Mouse (Mus musculus): ENCODE results near the gene Trim2.

Trim2 gene

DNA sequence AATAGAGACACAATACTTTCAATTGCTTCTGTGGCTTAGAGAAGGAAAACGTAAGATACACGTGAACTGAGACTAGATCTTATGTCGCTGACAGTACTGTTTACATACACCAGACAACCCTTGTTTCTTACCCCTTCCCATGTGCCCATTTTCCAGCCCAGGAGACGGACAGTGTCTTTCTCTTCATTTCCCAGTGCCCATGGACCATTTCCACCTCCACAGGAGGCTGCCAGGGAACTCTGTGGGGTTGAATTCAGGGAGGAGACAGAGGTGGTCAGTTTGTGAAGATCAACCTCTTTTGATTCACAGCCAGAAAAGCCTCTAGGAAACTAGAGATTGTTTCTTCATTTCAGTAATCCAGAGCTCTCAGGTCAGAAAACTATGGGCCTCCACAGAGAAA is 5.0 kb downstream of the Trim2 start:
- in situ Hi-C loops (cut with MboI; ENCODE audit: low pct_unique_long_range_greater_than_20kb in 1 of 2, low sequenced_read_pairs in 2 of 2, unreplicated experiment in 1 of 2) = loop anchor here (5.0 to 25.0 kb wide), 4 partner anchors 124 to 489 kb away; no protein-coding TSS in a partner anchor

DNA sequence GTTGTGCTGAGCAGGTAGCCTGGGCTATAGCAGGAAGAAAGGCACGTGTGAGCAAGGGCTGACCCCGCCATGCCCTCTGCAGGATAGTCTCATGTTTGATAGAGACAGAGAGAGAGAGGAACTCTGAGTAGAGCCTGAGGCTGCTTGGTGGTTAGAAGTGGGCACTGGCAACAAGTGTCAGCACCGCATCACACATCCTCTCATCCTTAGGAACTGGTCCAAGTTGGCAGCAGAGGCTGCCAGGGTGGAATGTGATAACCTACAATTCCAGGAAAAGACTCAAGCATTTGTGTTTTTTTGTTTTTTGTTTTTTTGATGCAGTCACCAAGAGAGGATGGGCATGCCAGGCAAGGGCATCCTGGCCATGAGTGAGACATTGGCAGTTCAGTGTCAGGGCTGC is 8.5 kb downstream of the Trim2 start:
- in situ Hi-C loops (cut with MboI; ENCODE audit: low pct_unique_long_range_greater_than_20kb in 1 of 2, low sequenced_read_pairs in 2 of 2, unreplicated experiment in 1 of 2) = no loop called here

DNA sequence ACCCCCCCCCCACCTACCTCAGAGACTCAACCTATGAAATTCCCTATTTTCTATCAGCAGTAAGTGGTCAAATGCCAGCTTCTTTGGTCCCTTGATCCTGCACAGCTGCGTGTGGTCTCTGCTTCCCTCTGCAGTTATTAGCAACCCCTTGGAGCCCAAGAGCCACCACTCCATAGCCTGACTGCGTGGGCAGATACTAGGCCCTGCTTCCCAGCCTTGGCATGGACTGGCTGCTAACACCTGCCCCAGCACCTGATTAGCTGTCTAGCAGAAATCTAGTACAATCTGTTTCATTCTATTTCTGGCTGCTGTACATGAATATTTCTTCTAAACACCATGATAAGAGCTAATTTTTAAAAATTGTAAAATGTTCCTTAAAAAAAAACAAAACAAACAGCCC is 10.0 kb downstream of the Trim2 start:
- in situ Hi-C loops (cut with MboI; ENCODE audit: low pct_unique_long_range_greater_than_20kb in 1 of 2, low sequenced_read_pairs in 2 of 2, unreplicated experiment in 1 of 2) = no loop called here

DNA sequence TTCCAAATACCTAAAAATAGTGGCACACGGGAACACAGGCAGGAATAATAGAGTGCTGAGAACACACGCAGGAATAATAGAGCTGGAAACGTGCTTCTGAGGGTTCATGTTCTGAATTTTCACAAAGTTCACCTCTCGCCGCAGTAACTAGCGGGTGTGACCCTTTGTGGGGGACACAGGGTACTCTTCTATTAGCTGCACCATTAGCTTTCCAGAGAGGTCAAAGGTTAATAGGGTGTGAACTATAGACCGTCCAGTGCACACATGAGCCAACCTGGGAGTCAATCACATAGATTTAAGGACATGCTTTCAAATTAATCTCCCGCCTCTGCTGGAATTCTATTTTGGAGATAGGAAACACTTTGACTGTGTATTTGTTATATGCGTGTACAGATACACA is 11.9 kb downstream of the Trim2 start:
- in situ Hi-C loops (cut with MboI; ENCODE audit: low pct_unique_long_range_greater_than_20kb in 1 of 2, low sequenced_read_pairs in 2 of 2, unreplicated experiment in 1 of 2) = no loop called here

DNA sequence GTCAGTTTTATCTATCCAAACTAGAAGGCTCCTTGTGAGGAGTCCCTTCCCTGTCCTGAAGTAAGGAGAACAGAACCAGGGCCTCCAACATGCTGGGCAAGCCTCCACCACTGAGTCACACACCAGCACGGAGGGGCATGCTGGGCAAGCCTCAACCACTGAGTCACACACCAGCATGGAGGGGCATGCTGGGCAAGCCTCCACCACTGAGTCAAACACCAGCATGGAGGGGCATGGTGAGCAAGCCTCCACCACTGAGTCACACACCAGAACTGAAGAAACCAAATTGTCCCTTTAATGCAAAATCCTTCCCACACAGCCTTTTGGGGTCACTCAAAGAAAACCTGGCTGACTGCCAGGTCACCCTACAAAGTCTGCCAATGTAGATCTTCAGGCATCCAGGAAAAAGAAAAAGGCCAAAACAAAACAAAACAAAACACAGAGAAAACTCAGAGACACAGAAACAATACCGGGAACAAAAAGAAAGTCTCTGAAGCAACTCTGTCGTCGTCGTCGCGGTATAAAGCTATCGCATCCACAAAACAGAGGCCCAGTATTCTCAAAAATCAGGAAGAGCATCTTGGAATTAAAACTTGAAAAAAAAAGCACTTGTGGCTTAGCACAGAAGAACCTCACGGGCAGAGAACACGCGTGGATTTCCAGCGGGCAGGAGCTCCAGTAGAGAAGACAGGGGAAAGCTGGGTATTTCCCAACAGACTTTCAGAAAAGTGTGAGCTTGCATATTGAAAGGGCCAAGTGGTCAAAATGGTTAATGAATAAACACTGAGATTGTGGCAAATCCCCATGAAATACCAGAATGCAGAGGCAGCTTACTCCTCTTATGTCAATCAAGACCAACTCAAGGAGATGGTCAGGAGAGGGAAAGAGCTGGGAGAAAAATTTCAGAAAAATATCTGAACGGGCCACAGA is 12.7 kb downstream of the Trim2 start:
- in situ Hi-C loops (cut with MboI; ENCODE audit: low pct_unique_long_range_greater_than_20kb in 1 of 2, low sequenced_read_pairs in 2 of 2, unreplicated experiment in 1 of 2) = no loop called here

DNA sequence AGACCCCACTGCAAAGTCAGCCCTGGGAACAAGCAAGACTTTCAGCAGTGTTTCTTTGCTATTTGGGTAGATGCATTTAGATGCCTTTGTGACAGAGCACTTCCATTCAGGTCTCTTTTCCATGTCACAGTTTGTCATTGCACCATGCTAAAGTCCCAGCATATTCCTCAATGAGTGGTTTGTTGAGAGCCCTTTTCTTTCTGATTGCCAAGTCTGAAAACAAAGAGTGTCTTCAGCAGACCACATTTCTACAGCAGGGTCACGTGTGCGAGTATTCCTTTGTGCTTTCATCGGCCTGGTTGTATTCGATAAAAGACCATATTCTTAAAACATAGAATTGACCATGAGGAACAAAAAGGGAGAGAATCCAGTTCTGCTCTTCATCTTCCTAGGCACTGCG is 14.4 kb downstream of the Trim2 start:
- in situ Hi-C loops (cut with MboI; ENCODE audit: low pct_unique_long_range_greater_than_20kb in 1 of 2, low sequenced_read_pairs in 2 of 2, unreplicated experiment in 1 of 2) = no loop called here

DNA sequence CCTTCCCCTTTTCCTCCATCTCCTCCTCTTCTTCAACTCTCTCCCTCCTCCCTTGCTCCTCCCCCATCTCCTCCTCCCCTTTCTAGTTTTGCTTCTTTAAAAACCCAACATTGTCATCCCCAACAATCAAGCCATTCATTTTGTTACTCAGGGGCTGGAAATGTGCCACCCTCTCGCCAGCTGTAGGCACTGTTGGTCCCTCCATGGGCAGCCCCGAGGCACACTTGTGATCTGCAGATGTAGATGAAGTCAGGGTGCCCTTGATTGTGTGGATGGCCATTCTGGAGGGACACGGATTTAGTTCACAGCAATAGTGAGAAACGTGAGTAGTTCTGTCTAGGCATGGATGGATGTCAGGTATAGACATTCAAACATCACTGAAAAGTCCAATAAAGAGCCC is 17.7 kb downstream of the Trim2 start:
- in situ Hi-C loops (cut with MboI; ENCODE audit: low pct_unique_long_range_greater_than_20kb in 1 of 2, low sequenced_read_pairs in 2 of 2, unreplicated experiment in 1 of 2) = no loop called here

DNA sequence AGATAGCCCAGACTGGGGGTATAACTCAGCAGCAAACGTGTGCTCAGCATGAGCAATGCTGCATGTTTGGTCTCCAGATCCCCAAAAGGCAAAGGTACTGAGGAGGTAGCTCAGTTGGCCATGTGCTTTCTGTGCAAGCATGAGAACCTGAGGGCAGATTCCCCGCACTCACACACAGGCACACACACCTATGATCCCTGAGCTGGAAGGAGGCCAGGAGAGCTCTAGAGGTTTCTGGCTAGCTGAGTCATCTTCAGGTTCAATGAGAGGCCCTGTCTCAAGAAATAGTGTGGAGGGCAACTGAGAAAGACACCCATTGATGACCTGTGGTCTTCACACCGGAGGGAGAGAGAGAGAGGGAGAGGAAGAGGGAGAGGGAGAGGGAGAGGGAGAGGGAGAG is 19.4 kb downstream of the Trim2 start:
- in situ Hi-C loops (cut with MboI; ENCODE audit: low pct_unique_long_range_greater_than_20kb in 1 of 2, low sequenced_read_pairs in 2 of 2, unreplicated experiment in 1 of 2) = no loop called here

DNA sequence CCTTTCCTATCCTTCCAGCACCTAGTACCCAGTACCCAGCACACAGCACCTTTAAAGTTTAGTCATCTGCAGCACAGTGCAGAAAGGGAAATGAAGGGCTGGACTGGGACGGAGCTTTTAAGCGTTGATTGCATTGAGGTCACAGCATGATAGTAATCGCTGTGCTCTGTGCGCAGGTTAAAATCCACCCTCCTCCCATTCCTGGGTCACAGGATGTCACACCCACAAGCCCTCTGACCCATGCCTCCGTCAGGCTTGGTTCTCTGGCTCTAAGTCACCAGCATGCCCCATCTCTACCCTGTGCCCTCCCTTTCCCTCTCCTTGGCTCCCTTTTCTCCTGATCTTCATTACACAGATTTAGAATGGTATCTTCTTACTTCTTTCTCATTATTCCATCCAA is 20.4 kb downstream of the Trim2 start:
- in situ Hi-C loops (cut with MboI; ENCODE audit: low pct_unique_long_range_greater_than_20kb in 1 of 2, low sequenced_read_pairs in 2 of 2, unreplicated experiment in 1 of 2) = no loop called here

DNA sequence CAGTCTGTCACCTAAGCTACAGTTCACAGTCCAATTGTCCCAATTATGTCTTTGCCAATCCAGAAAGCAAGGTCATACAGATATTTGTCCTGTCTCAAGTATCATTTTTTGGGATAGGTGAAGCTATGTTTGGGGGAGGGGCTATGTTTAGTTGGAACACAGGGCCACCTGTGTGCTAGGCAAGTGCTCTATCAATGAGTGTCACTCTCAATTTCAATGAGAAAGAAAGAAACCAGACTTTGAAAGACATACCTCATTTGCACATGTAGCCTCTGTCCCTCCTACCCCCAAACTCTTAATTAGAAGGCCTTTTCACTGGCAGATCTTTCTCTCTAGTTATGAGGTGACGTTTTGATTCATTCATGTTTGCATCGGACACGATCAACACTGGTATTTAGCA is 21.9 kb downstream of the Trim2 start:
- in situ Hi-C loops (cut with MboI; ENCODE audit: low pct_unique_long_range_greater_than_20kb in 1 of 2, low sequenced_read_pairs in 2 of 2, unreplicated experiment in 1 of 2) = no loop called here

DNA sequence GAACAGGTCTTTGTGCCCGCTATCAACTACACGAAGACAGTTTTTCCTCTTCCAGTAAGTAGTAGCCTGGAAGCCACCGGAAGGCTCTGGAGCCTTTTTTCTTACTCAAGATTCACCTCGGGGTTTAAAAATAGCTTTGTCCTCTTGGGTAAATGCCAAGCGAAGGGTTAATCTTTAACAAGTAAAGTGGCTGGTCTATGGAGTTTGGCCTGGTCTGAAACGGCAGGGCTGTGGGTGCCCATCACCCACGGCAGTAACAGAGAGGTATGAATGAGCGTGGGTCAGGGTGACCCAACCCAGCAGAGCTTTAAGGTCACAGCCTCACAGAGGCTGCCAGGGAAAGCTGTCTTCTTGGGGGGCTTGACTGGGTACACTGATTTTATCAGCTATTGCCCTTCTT is 23.2 kb downstream of the Trim2 start:
- in situ Hi-C loops (cut with MboI; ENCODE audit: low pct_unique_long_range_greater_than_20kb in 1 of 2, low sequenced_read_pairs in 2 of 2, unreplicated experiment in 1 of 2) = no loop called here

DNA sequence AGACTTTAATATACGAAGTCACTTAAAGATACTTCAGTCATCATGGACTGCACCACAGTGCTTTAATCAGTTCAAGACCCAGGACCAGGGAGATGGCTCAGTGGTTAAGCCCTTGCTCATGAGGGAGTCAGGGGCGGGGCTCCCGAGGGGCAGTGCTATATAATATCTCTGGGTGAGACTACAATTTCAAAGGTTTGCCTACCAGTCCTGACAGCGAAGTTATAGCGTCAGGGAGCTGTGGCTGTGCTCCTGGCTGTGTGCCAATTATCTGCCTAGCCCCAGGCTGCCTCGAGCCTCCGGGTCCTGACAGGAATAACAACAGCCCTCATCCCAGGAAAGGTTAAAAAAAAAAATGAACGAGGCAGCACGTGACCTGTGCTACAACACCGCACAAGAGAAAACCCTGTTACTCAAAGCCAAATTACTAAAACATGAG is 24.7 kb downstream of the Trim2 start:
- in situ Hi-C loops (cut with MboI; ENCODE audit: low pct_unique_long_range_greater_than_20kb in 1 of 2, low sequenced_read_pairs in 2 of 2, unreplicated experiment in 1 of 2) = no loop called here

DNA sequence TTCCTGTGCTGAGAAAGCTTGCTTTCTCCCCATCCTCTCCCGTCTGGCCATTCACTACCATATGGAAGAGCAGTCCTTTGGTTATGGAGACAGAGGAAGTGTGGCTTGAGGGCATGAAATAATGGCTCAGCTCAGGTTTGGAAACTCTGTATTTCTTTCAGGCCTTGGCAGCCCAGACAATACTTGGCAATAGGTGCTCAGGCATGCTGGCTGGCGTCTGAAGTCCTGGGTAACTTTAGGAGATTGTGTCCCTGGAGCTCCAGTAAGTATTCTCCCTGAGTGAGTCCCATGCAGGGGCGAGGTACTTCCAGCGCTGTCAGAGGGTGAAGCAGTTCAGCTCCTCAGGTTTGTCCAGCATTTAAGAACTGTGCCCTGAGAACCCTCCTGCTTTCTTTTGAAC is 27.9 kb downstream of the Trim2 start:
- in situ Hi-C loops (cut with MboI; ENCODE audit: low pct_unique_long_range_greater_than_20kb in 1 of 2, low sequenced_read_pairs in 2 of 2, unreplicated experiment in 1 of 2) = no loop called here

DNA sequence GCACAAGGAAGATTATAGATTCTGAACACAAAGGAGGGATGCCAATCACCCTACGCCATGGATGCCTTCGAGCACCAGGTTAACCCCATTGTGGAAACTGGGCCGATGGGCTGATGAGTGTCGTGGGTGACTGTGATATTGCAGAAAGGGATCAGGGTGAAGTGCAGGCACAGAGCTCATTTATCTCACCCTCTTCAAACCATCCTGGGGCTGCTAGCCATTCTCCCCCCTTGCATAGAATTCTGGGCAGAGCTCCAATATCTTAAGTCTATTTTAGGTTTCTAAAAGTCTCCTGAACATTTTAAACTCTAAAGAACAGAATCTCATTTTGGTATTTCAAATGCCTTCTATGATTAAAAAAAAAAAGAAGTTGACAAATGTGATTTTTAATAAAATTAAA is 31.6 kb downstream of the Trim2 start:
- in situ Hi-C loops (cut with MboI; ENCODE audit: low pct_unique_long_range_greater_than_20kb in 1 of 2, low sequenced_read_pairs in 2 of 2, unreplicated experiment in 1 of 2) = no loop called here

DNA sequence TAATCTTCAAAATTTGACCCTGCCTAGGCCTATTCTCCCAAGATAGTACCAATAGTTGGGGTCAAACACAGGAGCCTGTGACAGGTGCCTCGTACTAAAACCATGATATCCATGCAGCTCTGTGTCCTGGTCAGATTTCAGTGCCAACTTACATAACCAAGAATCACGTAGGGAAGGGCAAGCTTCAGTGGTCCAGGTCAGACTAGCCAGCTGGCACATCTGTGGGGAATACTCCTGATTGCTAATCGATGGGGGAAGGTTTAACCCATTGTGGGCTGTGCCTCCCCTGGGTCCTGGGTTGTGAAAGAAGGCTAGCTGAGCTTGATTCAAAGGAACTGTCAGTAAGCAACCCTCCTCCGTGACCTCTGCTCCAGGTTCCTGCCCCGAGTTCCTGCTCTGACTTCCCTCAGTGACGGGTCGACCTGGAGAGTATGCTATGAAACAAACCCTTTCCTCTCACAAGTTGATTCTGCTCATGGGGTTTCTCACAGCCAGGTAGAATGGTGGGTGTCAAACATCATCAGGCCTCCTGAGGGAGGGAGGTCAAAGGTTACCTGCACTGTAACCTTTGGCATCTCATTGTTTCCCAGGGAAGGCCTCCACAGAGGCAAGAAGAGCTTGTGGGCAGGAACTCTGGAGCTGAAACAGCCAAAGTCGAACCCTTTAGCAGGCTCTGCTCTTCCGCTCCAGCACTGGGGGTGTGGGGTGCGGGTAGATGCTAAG is 34.2 kb downstream of the Trim2 start:
- in situ Hi-C loops (cut with MboI; ENCODE audit: low pct_unique_long_range_greater_than_20kb in 1 of 2, low sequenced_read_pairs in 2 of 2, unreplicated experiment in 1 of 2) = no loop called here

DNA sequence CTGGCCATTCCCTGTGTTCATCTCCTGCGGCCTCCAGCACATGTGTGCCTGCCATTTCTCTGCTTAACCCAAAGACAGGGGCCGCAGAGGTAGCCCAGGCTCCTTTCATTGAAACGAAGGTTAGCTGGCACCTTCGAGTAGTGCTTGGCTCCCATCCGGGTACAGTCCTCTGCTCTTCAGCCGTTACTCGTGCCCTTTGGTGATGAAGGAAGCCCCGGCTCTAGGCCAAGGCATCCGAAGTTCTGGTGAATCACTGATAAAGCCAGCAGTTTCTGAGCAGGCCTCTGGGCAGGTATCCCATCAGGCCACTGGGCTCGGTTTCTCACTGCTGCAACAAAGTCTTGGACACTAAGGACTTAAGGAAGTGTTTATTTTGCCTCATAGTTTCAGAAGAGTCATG is 34.9 kb downstream of the Trim2 start:
- in situ Hi-C loops (cut with MboI; ENCODE audit: low pct_unique_long_range_greater_than_20kb in 1 of 2, low sequenced_read_pairs in 2 of 2, unreplicated experiment in 1 of 2) = no loop called here

DNA sequence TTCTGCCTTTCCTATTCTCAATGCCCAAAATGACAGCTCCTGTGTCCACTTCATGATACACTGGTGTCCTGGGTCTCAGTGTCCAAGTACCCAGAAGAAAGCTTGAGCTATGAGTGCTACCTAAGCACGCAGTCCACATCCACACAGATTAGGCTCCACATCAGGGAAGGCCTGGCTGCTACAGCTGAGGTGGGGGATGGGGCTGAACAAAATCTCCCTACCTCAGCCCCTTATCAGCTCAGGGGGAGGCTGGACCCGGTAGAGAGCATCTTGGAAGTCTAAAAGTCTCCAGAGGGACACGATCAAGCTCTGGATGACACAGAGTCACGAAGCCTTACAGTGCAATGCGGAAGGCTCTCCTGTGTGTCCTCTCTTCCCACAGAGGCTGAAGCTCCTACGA is 35.6 kb downstream of the Trim2 start:
- in situ Hi-C loops (cut with MboI; ENCODE audit: low pct_unique_long_range_greater_than_20kb in 1 of 2, low sequenced_read_pairs in 2 of 2, unreplicated experiment in 1 of 2) = no loop called here

DNA sequence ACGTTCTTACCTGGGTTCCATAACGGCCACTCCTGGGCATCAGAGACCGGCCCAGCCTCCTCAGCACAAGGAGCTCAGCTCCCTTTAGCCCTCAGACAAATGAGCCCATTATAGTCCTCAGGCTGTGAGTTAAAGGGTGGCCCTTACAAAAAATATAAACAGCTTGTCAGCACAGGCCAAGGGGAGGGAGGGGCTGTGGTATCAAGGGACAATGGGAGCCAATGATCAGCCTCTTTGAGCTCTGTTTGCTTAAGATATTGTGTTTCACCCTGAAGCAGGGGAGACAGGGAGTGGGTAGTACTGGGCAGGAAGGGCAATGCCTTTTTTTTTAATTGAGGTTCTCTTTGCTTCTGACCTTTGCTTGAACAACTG is 36.1 kb downstream of the Trim2 start:
- in situ Hi-C loops (cut with MboI; ENCODE audit: low pct_unique_long_range_greater_than_20kb in 1 of 2, low sequenced_read_pairs in 2 of 2, unreplicated experiment in 1 of 2) = no loop called here

DNA sequence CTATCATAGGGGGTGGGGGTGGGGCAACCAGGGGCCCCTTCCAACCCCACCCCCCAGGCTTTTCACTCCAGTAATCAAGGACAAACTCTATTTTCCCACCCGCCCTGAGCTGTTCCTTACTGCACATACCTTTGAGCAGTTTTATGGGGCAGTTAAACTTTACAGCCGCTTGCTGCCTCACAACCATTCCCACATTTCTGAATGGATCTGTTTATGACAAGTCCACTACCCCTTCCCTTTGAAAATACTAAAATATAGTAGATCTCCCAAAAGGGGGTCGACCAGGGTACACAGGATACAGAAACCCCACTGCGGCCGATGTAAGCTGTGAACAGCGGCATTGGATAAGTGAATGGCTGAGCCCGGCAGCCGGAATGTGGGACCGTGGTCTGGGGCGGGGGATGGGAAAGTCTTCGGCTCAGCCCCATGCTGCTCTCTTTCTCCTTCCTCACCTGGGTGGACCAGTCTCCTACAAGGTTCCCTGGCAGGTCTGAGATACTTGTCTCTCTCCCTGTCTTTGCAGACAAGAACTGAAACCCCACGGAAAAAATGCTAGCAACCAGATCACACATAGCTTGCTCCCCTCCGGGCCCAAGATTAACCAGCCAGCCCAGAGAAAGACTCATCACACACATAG is 36.6 kb downstream of the Trim2 start:
- in situ Hi-C loops (cut with MboI; ENCODE audit: low pct_unique_long_range_greater_than_20kb in 1 of 2, low sequenced_read_pairs in 2 of 2, unreplicated experiment in 1 of 2) = no loop called here
